Mouse (Mus musculus): ENCODE measurements at regions not wholly inside any gene's neighbourhood (a gene's known extent, or its start where the extent isn't known, plus 50 kb on each side); places are given as distances from the start of the nearest gene placed in this dataset.
A peak's percentile ranks its signal among the peaks of the same experiment; 100 is the strongest.

- no peak for DNase-seq
These were observed 54.8 kb downstream of the Gm19935 start for GRCm38 (mm10) chr8:90762390-90762789.

GRCm38 (mm10) chr8:90761947-90762346 is 55.2 kb downstream of the Gm19935 start:
- no peak for DNase-seq

GRCm38 (mm10) chr8:90761446-90761845 is 55.7 kb downstream of the Gm19935 start:
- no peak for DNase-seq

- no peak for DNase-seq
These were observed 57.7 kb downstream of the Gm19935 start for GRCm38 (mm10) chr8:90759531-90759930.

- DNase-seq, result no peak
These were observed 62.2 kb downstream of the Gm19935 start for GRCm38 (mm10) chr8:90755020-90755419.

- peak; percentile 24 to 40 for DNase-seq
These were observed 73.6 kb downstream of the Gm19935 start for GRCm38 (mm10) chr8:90743546-90743945.

- no peak for DNase-seq
These were observed 76.0 kb downstream of the Gm19935 start for GRCm38 (mm10) chr8:90740963-90741733.

GRCm38 (mm10) chr8:90740302-90740962 is 76.8 kb downstream of the Gm19935 start:
- DNase-seq, result no peak

- DNase-seq, result no peak
These were observed 89.2 kb downstream of the Gm19935 start for GRCm38 (mm10) chr8:90728011-90728410.

GRCm38 (mm10) chr8:90725188-90725587 is 92.0 kb downstream of the Gm19935 start:
- DNase-seq, result no peak

- no peak for DNase-seq
These were observed 100.8 kb downstream of the Gm19935 start for GRCm38 (mm10) chr8:90716436-90716835.

- DNase-seq, result peak; percentile 83 to 87
These were observed 108.7 kb downstream of the Gm19935 start for GRCm38 (mm10) chr8:90708524-90708923.

- DNase-seq, result peak; percentile 54 to 70
These were observed 124.7 kb downstream of the Gm19935 start for GRCm38 (mm10) chr8:90692516-90692915.

- DNase-seq, result no peak
These were observed 132.1 kb downstream of the Gm19935 start for GRCm38 (mm10) chr8:90685076-90685475.

GRCm38 (mm10) chr8:90670471-90671057 is 146.6 kb downstream of the Gm19935 start:
- peak; percentile 38 to 47 for DNase-seq

- DNase-seq, result no peak
These were observed 147.8 kb downstream of the Gm19935 start for GRCm38 (mm10) chr8:90669396-90669795.

- DNase-seq, result peak; percentile 37 to 63
These were observed 158.1 kb downstream of the Gm19935 start for GRCm38 (mm10) chr8:90659066-90659465.

GRCm38 (mm10) chr8:90657641-90658051 is 159.5 kb downstream of the Gm19935 start:
- peak; percentile 85 for DNase-seq

- peak; percentile 16 to 22 for DNase-seq
These were observed 160.1 kb downstream of the Gm19935 start for GRCm38 (mm10) chr8:90657116-90657515.

- DNase-seq, result peak in 1 of 2 experiments; percentile 27
These were observed 160.6 kb downstream of the Gm19935 start for GRCm38 (mm10) chr8:90656436-90657090.

GRCm38 (mm10) chr8:90654786-90655185 is 162.4 kb downstream of the Gm19935 start:
- DNase-seq, result peak in 1 of 2 experiments; percentile 22

GRCm38 (mm10) chr8:90642392-90642791 is 174.8 kb downstream of the Gm19935 start:
- DNase-seq, result peak in 1 of 2 experiments; percentile 20

- no peak for DNase-seq
These were observed 180.4 kb downstream of the Gm19935 start for GRCm38 (mm10) chr8:90636770-90637169.
